Mouse (Mus musculus) midbrain, embryonic 15.5 days (tissue): ENCODE measurements around the gene Eif4g3. TPM values are rescaled to one million over a fixed set of nuclear protein-coding genes. Genes with fewer than 3 reads are reported as not detected.

ENCODE experiments used
- ATAC-seq: fragments of 200-750 bp; cut with Nextera tagmentation; replicated peaks from 2 replicates; pipeline ENCODE4 v1.8.0; 2017; ENCODE audit warnings: moderate TSS enrichment
- H3K27ac ChIP-seq: fragments of 300-500 bp; sonication (generic); 2 replicates; pipeline ENCODE4 v1.5.1; 2015; ENCODE audit warnings: mild to moderate bottlenecking, inconsistent platforms
- H3K27me3 ChIP-seq: fragments of 300-500 bp; sonication (generic); replicated peaks from 2 replicates; pipeline ENCODE4 v1.6.1; 2015; ENCODE audit warnings: inconsistent platforms
- H3K36me3 ChIP-seq: fragments of 300-500 bp; sonication (generic); replicated peaks from 2 replicates; pipeline ENCODE4 v1.6.1; 2015; ENCODE audit warnings: inconsistent platforms
- H3K4me1 ChIP-seq: fragments of 300-500 bp; sonication (generic); 2 replicates; pipeline ENCODE4 v1.6.1; 2015; ENCODE audit warnings: inconsistent platforms
- H3K4me2 ChIP-seq: fragments of 300-500 bp; sonication (generic); 2 replicates; pipeline ENCODE4 v1.6.1; 2015; ENCODE audit warnings: inconsistent platforms, mild to moderate bottlenecking, moderate library complexity
- H3K4me3 ChIP-seq: fragments of 300-500 bp; sonication (generic); 2 replicates; pipeline ENCODE4 v1.5.1; 2015; ENCODE audit warnings: mild to moderate bottlenecking, inconsistent platforms
- H3K9ac ChIP-seq: fragments of 300-500 bp; sonication (generic); 2 replicates; pipeline ENCODE4 v1.6.1; 2015; ENCODE audit warnings: mild to moderate bottlenecking, inconsistent platforms
- H3K9me3 ChIP-seq: fragments of 300-500 bp; sonication (generic); 2 replicates; pipeline ENCODE4 v1.6.1; 2016; ENCODE audit warnings: inconsistent platforms
- WGBS: fragments of 180-500 bp; shearing (Covaris S2); methylation state at CpG from one replicate; pipeline ENCODE4 v1.1.7; 2015; ENCODE audit warnings: mixed read lengths; 5-methylcytosine and 5-hydroxymethylcytosine counted together
- microRNA-seq: library from miRNA; unstranded; fragments of <30 nt; microRNA quantifications from one replicate; pipeline ENCODE4, GENCODE M21; 2016
- polyA plus RNA-seq: library from polyadenylated mRNA; unstranded; fragments of >200 nt; fragmentation: Nextera tagmentation; extraction: Ambion mirVana; gene quantifications from 2 replicates; pipeline ENCODE4 v1.2.1, GENCODE M21; 2015

Eif4g3 gene
- polyA plus RNA-seq, 1 experiment from 2014 or later, result 58.5 TPM

DNA sequence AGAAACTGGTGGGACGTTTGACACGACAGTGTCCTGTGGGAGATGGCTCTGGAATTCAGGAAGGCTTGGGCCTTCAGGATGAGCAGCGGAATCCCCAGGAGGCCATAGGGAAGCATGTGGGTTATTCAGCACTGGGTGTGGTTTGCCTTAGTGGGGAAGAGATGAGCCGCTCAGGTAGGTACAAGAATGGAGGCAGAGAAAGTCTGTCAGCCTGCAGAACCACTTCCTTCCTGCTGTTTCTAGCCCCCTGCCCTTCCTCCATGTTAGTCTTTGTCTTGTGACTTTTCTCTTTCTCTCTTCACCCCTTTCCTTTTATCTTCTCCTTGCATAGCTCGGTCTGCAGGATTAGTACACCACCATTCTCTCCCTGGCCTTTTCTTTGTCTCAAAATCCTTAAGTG is 229.6 kb downstream of the Eif4g3 start:
- peaks cover 30% of the 10 kb centered on the region for H3K36me3 ChIP-seq

DNA sequence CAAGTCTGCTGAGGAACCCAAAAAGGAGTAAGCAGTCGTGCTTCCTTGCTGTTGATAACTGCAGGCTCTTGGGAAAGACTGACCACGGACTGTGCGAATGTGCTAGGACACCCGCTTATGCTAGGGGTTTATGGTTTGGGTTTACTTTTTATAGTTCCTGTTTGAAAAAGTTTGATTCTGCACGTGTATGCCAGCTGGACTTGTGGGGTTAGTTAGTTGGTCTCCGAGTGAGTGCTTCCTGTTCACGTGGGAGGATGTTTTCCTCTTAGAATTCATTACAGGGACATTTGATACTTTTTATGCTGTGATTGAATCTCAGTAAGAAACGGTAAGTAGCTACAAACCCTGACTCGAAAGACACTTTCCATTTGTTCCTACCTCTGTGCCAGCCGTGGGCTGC is 230.8 kb downstream of the Eif4g3 start:
- Histone ChIP-seq H3K9me3 (no peaks in the 10 kb centered on the region), H3K4me3 (no peak overlapping the region), H3K9ac (no peak overlapping the region), H3K4me2 (no peak overlapping the region), H3K27ac (no peak overlapping the region), H3K27me3 (no peaks in the 10 kb centered on the region), H3K4me1 (peaks cover 18% of the 10 kb centered on the region), H3K36me3 (peaks cover 41% of the 10 kb centered on the region)
- WGBS, result 90% methylated on average over 10 of the region's 10 CpGs
- no peak for ATAC-seq

More for the DNA sequence above, 229.6 kb downstream of the Eif4g3 start:
- Histone ChIP-seq H3K27ac (no peak overlapping the region), H3K9ac (no peak overlapping the region), H3K4me1 (peaks cover 27% of the 10 kb centered on the region), H3K27me3 (no peaks in the 10 kb centered on the region), H3K4me2 (no peak overlapping the region), H3K9me3 (no peaks in the 10 kb centered on the region), H3K4me3 (no peak overlapping the region)
- no peak for ATAC-seq
- 88% methylated on average over 5 of the region's 5 CpGs for WGBS

DNA sequence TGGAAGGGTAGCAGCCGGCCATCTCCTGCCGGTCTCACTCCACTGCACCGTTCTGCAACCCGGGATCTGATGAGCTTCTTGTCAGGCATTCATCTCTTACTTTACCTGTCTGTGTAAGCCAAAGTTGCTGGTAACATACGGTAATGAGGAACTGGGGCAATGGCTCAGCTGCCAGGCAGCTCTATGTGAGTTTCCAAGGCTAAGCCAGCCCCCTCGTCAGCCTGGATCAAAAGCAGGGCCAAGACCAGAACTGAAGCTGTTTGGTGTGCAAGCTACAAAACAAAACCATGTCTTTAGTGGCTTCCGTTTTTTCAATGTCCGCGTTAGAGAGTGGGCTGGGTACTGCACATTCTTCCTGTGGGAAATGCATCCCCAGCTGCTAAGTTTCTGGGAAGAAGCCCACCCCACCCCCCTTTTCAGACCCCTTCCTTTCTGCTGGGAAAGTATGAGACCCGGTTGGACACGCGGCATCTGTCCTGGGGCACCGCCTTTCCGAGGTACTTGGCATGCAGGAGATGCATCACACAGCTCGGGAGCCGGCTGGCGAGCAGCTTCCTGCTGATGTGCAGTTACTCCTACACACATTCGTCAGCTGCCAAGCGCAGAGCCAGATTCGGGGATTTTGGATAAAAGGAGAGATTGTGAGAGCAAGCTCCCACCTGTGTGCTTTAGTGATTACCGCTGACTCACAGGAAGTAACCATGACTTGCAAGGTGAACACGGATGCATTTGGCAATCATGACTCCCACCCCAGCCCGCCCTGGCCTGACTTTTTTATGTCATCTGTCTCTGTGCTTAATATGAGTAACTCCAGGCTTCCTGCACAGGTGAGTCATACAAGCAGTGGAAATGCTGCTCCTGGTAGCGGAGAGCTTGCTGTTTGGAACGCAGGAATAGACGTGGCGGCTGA is 254.2 kb downstream of the Eif4g3 start:
- no peak for ATAC-seq
- Histone ChIP-seq H3K9ac (no peak overlapping the region), H3K36me3 (peaks cover 30% of the 10 kb centered on the region), H3K4me3 (no peak overlapping the region), H3K27ac (no peak overlapping the region), H3K4me1 (peaks cover 28% of the 10 kb centered on the region), H3K4me2 (no peak overlapping the region), H3K27me3 (no peaks in the 10 kb centered on the region), H3K9me3 (no peaks in the 10 kb centered on the region)
- 63% methylated on average over 27 of the region's 27 CpGs for WGBS

DNA sequence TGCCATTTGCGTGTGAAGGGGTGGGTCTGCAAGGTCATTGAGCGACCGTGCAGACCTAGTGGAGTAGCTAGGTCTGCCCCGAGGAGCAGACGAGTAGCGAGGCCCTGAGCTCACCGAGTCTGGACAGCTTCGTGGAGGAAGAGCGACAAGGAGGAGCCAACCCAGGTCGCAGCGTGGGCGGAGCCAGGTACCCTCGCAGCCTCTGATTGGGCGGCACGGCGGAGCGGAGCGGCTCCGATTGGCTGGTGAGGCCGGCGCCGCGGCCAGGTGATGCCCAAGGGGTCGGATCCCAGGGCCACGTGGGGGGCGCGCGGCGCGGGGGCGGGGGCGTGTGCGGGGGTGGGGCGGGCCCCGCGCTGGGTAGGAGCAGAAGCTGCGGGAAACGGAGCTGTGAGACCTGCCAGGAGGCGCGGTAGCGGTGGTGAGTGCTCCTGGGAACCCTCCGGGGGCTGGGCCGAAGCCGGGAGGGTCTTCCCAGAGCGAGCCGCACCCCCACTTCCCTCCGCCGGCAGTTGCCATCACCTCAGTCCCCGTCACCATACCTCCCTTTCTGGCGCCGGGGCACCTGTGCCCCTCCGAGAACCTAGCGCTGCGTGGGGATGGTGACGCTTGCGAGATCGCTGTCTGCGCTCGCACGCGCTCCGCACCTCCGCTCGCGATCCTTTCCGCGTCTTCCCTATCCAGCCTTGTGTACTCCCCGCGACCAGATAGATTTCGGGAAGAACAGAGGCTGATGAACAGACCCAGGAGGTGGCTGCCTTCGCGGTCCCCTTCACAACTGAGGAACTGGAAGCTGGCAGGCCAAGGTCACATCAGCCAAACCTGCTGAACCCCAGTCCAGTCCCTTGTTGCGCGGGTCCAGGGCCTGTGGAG is 257.5 kb downstream of the Eif4g3 start, which contains the start of the genes Sh2d5 and Kif17:
Sh2d5 (plus strand) TSS at position 316 of the 873 bp plus-strand sequence.
Kif17 (plus strand) TSS at position 348 of the 873 bp plus-strand sequence.
- Histone ChIP-seq H3K36me3 (peaks cover 2% of the 10 kb centered on the region; the same call in 1 of the 2 replicates), H3K9me3 (no peaks in the 10 kb centered on the region), H3K4me1 (peaks cover 38% of the 10 kb centered on the region), H3K27ac (peak within 1 kb of the TSS; percentile 78), H3K9ac (peak within 1 kb of the TSS; percentile 63), H3K4me3 (peak within 1 kb of the TSS; percentile 67), H3K4me2 (peak within 1 kb of the TSS; percentile 94), H3K27me3 (peaks cover 3% of the 10 kb centered on the region; the same call in 1 of the 2 replicates)
- ATAC-seq, result peak; percentile 94
- WGBS, result under 1% methylated on average over 64 of the region's 74 CpGs

DNA sequence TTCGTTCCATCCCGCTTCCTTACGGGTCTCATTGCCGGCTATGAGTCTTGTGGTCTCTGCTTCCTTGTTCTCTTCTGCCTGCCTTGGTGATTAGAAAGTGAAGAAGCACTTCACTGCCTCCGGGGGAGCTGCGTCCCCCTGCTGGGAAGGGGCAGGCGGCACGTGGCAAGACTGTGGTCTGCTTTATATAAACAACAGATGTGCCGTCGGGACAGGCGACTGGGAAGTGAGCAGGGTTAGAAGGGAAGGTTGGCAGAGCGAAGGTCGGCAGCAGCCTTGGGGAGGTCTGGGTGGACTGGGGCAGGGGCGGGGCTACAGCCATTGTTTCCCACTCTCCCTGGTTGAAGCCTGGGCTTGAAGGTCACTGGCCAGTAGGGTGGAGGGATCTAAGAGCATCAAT is 259.0 kb downstream of the Eif4g3 start:
- H3K9me3 ChIP-seq, result no peaks in the 10 kb centered on the region
- under 1% methylated on average over 14 of the region's 14 CpGs for WGBS
- no peak for ATAC-seq
- no peak overlapping the region for H3K27ac ChIP-seq
- H3K4me3 ChIP-seq, result peak overlapping the region; percentile 67
- no peaks in the 10 kb centered on the region for H3K36me3 ChIP-seq
- peaks cover 38% of the 10 kb centered on the region for H3K4me1 ChIP-seq
- peak overlapping the region; percentile 94 for H3K4me2 ChIP-seq
- H3K9ac ChIP-seq, result peak overlapping the region; percentile 63
- peaks cover 3% of the 10 kb centered on the region; the same call in 1 of the 2 replicates for H3K27me3 ChIP-seq

DNA sequence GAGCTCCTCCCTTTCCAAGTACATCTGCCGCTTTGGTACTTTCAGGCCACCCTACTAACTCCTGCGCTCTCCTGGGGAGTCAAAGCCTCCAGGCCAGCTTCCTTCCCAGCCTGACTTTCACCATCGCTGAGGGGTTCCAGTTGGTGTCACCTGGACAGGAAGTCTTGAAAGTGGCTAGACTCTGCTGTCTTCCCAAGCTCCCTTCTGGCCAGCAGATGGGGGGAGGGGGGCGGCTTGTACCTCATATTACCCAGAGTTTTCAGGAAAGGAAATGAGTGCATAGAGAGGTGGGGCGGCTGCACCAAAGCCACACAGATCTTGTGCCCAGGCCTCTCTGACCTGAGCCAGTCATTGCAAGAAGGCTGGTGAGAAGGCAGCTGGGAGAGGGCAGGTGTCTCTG is 259.4 kb downstream of the Eif4g3 start:
- WGBS, result 21% methylated on average over 5 of the region's 5 CpGs
- H3K9ac ChIP-seq, result peak overlapping the region; percentile 63
- H3K4me3 ChIP-seq, result peak overlapping the region; percentile 67
- peaks cover 3% of the 10 kb centered on the region; the same call in 1 of the 2 replicates for H3K27me3 ChIP-seq
- peak overlapping the region; percentile 94 for H3K4me2 ChIP-seq
- H3K4me1 ChIP-seq, result peaks cover 38% of the 10 kb centered on the region
- H3K9me3 ChIP-seq, result no peaks in the 10 kb centered on the region
- no peak for ATAC-seq
- H3K36me3 ChIP-seq, result no peaks in the 10 kb centered on the region
- no peak overlapping the region for H3K27ac ChIP-seq

DNA sequence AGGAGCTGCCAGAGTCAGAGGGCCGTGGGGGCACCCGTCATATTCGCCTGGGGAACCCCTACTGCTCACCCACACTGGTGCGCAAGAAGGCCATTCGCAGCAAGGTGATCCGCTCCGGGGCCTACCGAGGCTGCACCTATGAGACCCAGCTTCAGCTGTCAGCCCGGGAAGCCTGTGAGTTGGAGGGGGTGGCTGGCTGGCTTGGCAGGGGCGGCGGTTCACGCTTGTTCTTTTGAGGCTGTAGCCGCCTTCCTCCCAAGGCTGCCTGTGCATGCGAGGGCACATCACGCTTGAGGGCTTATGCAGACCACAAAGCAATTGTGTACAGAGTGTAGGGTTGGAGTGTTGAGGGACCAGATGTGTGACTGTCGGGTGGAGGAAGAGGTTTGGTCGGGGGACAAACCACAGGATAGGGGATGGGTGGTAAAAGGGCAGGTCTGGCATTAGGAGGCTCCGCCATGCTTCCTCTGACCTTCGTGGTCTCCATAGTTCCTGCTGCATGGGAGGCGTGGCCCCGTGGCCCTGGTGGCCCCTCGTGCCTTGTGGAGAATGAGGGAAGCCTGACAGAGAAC is 264.4 kb downstream of the Eif4g3 start:
- peaks cover 14% of the 10 kb centered on the region for H3K4me1 ChIP-seq
- no peaks in the 10 kb centered on the region for H3K9me3 ChIP-seq
- H3K27me3 ChIP-seq, result peaks cover 3% of the 10 kb centered on the region; the same call in 1 of the 2 replicates
- H3K36me3 ChIP-seq, result no peaks in the 10 kb centered on the region
- no peak overlapping the region for H3K4me2 ChIP-seq
- H3K9ac ChIP-seq, result no peak overlapping the region
- H3K27ac ChIP-seq, result no peak overlapping the region
- no peak for ATAC-seq
- 82% methylated on average over 22 of the region's 22 CpGs for WGBS
- no peak overlapping the region for H3K4me3 ChIP-seq

Small RNAs within 50 kb of the gene (microRNA-seq; reads per million reads assigned to microRNA genes)
- not detected for gene Mir6399

Other genes starting within 250 kb of the Eif4g3 start
- 8.8 and 9.6 TPM in 2 replicates for gene Alpl, start 196.6 kb upstream of the Eif4g3 start, polyA plus RNA-seq
- 20.7 and 23.1 TPM in 2 replicates for gene Ece1, start 130.8 kb upstream of the Eif4g3 start, polyA plus RNA-seq
- gene Hp1bp3, start 223.3 kb downstream of the Eif4g3 start, polyA plus RNA-seq, result 205 and 219 TPM in 2 replicates